Mouse (Mus musculus): ENCODE data around the gene Espn. TPM values are rescaled to one million over a fixed set of nuclear protein-coding genes. Genes with fewer than 3 reads are reported as not detected.

Espn gene
- total RNA-seq, 1 experiment from 2014 or later = 0.89 TPM

DNA sequence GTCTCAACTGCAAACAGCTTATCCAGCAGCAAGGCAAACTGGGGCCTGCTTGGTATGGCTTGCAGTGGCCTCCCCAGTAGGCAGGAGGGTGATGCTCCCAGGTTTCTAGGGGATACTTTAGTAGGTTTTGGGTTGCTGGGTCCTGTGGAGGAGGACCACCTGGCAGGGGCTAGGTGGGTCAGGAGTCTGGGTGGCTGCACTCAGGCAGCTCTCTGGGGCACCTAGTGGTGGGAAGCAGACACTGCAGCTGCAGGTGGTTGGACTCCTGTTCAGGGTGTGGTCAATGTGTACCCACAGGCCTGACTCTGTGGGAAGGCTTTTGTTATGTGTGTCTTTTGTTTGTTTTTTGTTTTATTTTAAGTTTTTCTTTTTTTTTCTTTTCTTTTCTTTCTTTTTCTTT, 17.7 kb downstream of the Espn start:
- peak; percentile 35 to 37; a peak in 2 of 4 replicates for ATAC-seq (replicated peaks in 1 of 2; ENCODE audit: insufficient read depth in 1 of 2, low FRiP score in 2 of 2, low TSS enrichment in 1 of 2, low read depth in 1 of 2, poor library complexity in 2 of 2, severe bottlenecking in 2 of 2)

DNA sequence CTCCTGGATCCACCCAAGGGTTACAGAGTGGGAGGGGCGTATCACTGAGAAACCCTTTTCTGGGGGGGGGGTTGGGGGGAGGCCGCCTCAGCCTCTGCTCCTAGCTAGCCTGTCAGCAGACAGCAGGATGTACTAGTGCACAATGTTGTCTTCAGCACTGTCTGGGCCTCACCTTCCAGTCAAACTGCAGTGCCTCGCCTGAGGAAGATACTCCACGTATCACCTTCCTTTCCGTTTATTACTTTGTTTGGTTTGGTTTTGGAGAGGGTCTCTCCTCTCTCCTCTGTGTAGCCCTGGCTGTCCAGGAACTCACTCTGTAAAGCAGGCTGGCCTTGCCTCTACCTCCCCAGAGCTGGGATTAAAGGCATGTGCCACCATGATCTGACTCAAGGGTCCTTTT, 19.0 kb downstream of the Espn start:
- no peak for ATAC-seq (replicated peaks in 1 of 2; ENCODE audit: insufficient read depth in 1 of 2, low FRiP score in 2 of 2, low TSS enrichment in 1 of 2, low read depth in 1 of 2, poor library complexity in 2 of 2, severe bottlenecking in 2 of 2)

DNA sequence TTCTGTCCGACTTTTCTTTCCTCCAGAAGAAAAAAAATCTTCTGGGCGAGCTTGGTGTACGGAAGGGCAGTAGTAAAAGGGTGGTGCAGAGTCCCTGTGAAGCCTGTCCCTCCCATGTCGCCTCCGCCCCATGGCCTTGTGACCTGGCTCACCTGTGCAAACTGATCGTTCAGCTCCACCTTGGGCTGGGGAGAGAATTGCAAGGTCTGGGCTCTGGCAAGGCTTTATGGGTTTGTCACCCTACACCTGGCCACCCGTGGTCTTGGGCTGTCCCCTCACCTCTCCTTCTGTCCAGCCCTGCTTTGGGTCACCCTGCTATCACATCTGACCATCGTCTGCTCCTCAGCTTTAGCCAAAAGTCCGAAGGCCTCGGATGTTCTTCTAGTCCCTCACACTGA, 19.4 kb downstream of the Espn start:
- no peak for ATAC-seq (replicated peaks in 1 of 2; ENCODE audit: insufficient read depth in 1 of 2, low FRiP score in 2 of 2, low TSS enrichment in 1 of 2, low read depth in 1 of 2, poor library complexity in 2 of 2, severe bottlenecking in 2 of 2)

DNA sequence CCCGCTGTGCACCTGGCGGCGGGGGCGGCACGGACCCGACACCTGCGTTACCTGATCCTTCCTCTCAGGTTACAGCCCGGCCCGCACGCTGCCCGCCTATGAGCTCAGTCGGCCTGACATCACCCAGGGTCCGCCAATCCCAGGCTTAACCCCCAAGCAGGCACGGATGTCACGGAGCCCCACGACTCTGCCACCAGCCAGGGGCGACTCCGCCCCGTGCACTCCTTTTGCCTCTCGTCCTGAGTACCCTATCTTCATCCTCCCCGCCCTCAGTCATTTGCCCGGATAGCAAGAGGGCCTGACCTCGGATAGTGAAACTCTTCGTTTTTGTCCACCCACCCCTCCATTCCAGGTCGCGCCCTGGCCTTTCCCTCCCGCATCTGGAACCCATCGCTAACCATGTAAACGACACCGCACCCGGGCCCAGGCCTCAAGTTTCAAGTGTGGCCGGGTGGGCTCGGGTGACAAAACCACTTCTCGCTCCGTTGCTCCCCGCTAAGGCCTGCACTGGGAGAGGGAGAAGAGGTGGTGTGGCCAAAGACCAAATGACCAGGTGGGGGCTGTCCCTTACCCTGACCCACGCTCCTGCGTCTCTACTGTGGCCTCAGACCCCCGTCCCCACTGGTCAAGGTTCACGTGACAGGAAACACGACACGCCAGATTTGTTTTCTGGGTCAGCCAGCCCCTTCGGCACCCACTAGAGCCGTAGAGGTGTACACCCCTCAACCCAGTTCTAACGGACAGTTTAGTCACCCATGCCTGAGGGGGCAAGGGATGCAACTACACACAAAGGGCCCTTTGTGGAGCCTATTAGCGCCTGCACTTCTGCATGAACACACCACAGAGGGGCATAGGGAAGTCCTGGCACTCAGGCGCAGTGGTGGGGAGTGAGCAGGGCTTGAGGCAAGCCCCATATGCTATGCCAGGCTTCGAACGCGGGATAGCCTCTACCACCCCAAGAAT, 20.1 kb downstream of the Espn start:
- no peak for ATAC-seq (replicated peaks in 1 of 2; ENCODE audit: insufficient read depth in 1 of 2, low FRiP score in 2 of 2, low TSS enrichment in 1 of 2, low read depth in 1 of 2, poor library complexity in 2 of 2, severe bottlenecking in 2 of 2)

DNA sequence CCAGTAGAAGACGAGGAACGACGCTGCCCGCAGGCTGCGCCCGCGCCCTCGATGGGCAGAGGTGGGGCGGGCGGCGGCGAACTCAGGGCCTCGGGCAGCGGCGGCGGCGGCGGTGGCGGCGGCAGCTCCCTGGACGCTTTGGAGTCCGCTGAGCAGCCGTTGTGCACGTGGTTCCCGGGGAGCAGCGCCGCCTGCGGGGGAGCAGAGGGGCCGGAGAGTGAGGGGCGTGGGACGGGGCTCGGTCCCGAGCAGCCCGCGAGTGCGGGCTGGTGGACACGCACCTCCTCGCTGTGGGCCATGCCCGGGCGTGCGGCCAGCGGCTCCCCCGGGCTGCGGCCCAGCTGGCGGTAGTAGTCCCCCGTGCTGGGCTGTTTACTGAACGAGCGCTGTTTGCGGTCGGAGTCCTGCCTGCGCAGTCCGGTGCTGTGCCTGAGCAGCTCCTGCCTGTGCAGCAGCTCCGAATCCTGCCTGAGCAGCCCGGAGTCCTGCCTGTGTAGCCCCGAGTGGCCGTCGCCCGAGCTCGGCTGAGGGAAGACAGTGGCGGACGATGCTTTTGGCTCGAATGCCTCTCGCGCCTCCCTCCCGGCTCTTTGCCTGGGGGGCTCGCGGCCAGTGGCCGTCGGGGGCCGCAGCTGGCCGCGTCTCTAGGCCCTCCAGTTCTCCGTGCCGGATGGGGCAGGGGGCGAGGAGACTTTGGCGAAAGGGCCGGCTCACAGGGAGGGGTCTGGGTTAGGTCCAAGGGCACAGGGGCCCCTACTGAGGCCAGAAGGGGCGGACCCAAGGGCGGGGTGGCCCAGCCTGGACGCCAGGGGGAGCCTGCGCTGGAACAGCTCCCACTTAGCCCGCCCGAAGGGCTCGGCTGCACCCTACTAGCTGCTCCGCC, 21.2 kb downstream of the Espn start:
- peak; percentile 46 to 51; a peak in 2 of 4 replicates for ATAC-seq (replicated peaks in 1 of 2; ENCODE audit: insufficient read depth in 1 of 2, low FRiP score in 2 of 2, low TSS enrichment in 1 of 2, low read depth in 1 of 2, poor library complexity in 2 of 2, severe bottlenecking in 2 of 2)

DNA sequence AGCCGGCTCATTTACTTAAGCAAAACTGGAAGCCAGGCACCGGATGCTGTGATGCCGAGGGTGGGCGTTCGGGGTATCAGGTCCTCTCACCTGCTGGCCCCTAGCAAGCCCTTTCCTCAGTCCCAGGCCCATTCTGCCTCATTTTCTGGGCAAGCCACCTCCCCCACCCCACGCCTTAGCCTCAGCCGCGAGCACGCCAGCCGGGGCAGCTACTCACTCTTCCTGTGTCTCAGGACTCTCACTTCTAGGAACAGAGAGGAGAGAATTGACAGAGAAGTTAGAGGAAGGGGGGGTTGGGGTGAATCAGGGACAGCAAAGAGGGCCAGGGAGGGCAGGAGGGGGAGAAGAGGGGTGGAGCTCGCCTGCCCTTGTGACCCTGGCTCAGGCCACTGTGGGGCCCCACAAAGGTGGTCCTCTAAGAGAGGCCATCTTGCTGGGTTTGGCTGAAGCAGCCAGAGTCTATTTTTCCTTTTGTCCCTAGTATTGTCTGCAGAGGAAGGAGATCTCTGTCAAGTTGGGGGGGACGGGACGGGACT, 22.7 kb downstream of the Espn start:
- no peak for ATAC-seq (replicated peaks in 1 of 2; ENCODE audit: insufficient read depth in 1 of 2, low FRiP score in 2 of 2, low TSS enrichment in 1 of 2, low read depth in 1 of 2, poor library complexity in 2 of 2, severe bottlenecking in 2 of 2)

DNA sequence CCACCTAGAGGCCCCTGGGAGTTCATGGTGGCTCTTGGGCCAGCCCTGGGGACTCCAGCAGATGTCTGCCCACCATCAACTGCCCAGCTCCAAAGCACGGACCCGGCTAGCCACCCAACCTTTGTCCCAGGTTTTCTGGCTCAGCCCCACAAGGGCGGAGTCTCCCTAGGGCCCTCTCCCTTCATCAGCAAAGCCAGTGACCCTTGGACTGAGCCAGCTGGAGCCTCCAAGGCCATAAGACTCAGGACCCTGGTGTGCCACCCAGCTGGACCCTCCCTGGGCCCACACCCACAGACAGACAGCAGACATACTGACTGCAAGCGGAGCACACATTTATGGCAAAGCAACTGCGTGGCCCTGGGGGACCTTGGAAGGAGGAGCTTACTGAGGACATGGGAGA, 23.4 kb downstream of the Espn start:
- ATAC-seq (replicated peaks in 1 of 2; ENCODE audit: insufficient read depth in 1 of 2, low FRiP score in 2 of 2, low TSS enrichment in 1 of 2, low read depth in 1 of 2, poor library complexity in 2 of 2, severe bottlenecking in 2 of 2) = no peak

DNA sequence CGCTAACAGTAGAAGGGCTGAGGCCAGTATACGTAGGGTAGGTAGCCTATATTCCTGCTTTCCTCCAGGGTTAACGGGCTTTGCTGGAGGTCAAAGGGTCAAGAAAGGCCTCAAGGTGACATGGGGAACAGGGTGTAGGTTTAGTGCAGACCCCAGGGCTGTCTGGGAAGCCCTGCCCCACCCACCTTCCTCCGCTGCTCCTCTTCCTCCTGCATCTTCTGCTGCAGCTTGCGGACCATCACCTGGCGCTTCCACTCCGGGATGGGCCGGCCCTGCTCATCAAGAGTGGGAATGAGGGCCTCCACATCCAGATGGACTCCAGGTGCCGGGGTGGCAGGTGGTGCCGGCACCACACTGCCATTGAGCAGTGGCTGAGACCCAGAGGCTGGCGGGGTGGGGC, 24.3 kb downstream of the Espn start:
- no peak for ATAC-seq (replicated peaks in 1 of 2; ENCODE audit: insufficient read depth in 1 of 2, low FRiP score in 2 of 2, low TSS enrichment in 1 of 2, low read depth in 1 of 2, poor library complexity in 2 of 2, severe bottlenecking in 2 of 2)

DNA sequence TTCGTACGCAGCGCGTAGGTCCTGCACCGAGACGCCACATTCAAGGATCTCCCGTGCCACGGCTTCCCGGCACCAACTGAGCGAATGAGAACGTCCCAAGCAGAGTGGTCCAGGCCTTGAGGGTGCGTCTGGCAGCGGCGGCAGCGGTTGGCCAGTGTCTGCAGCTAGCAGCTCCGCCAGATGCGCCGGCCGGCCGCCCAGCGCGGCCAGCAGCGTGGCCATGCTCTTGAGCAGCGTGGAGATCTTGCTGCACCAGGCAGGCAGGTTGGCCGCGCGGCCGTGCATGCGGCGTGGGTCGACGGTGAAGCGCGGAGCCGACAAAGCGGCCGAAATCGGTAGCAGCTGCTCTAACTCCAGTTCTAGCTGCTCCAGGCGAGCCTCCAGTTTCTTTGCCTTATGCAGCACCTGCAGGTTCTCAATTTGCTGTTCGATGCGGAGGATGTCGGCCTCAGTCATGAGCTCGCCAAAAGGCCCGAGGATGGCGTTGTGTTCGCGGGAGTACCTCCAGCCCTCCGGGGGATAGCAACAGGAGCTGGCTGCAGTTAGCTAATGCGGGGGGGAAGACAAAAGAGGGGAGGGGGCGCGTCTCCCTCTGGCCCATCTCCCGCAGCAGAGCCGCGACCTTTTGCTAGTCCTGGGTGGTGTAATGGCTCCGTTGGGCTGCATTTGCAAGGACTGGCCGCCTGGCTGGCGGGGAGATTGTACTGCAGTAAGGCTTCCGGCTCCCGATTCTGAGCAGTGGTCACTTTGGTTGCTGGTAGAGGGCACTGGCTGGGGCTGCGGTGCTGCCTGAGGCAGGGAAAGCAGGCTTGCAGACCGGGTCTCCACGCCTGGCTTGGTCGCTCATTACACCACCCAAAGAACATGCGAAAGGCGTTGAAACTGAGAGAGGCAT, 25.9 kb downstream of the Espn start:
- no peak for ATAC-seq (replicated peaks in 1 of 2; ENCODE audit: insufficient read depth in 1 of 2, low FRiP score in 2 of 2, low TSS enrichment in 1 of 2, low read depth in 1 of 2, poor library complexity in 2 of 2, severe bottlenecking in 2 of 2)

DNA sequence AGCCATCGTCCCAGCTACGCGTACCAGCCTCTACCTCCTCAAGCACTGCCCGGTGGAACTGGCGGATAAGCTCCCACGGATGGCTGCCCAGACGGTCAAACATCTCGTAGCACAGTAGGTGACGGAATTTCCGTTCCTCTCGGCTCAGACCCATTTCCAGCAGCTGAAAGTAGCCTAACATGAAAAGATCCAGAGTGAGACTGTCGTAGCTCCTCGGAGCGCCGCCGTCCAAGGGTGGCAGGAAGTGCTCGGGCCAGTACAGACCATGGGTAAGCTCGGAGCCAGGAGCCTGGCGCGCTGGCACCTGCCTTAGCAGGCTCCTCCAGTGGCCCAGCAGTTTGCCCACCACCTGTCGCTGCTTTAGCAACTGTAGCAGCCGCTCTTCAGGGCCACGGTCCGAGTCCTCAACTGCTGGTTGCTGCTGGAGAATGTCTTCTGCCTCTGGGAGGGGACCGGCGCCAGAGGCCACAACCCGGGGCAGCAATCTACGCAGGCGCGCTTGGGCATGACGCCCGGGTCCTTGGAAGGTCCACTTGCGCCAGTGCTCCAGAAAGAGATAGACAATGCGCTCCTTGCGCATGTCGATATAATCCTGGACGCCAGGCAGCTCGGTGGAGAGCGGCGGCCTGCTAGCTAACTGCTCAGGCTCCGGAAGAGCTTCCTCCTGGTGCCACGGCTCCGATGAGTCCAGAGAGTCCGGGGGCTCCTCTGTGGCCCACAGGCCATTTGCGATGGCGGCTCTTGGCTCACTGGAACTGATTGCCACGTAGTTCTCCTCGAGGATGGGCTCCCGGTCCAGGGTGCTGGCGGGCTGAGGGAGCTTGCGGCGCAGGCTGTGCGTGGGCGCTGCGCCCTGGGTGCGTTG, 26.8 kb downstream of the Espn start:
- peak in 1 of 2 experiments; percentile 6; a peak in 1 of 4 replicates for ATAC-seq (replicated peaks in 1 of 2; ENCODE audit: insufficient read depth in 1 of 2, low FRiP score in 2 of 2, low TSS enrichment in 1 of 2, low read depth in 1 of 2, poor library complexity in 2 of 2, severe bottlenecking in 2 of 2)

DNA sequence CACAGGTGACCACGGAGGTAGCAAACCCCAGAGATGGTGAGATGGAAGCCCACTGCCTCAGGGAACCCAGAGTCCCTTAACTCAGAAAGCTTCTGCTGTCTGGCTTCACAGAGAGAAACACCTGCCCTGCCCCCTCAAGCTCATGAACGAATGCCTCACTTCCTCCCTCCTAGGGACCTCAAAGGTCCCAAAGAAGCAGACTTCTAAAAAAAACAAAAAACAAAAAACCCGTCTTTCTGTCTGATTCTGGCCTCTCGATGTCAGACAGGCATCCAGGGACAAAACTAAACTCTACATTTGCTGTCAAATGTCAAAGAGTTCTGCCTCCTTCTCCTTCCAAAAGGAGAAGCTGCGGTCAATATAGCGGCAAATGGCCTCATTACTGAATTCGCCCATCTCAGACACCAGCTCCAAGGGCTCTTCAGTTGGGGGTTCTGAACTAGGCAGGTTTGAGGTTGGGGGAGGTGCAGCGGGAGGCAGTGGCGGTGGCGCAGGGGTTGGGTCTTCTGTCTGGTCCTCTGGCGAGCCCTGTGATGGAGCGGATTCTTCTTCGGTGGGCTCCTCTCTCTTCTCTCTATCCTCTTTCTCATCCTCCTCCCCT, 27.7 kb downstream of the Espn start:
- peak; percentile 33 to 48 for ATAC-seq (replicated peaks in 1 of 2; ENCODE audit: insufficient read depth in 1 of 2, low FRiP score in 2 of 2, low TSS enrichment in 1 of 2, low read depth in 1 of 2, poor library complexity in 2 of 2, severe bottlenecking in 2 of 2)

DNA sequence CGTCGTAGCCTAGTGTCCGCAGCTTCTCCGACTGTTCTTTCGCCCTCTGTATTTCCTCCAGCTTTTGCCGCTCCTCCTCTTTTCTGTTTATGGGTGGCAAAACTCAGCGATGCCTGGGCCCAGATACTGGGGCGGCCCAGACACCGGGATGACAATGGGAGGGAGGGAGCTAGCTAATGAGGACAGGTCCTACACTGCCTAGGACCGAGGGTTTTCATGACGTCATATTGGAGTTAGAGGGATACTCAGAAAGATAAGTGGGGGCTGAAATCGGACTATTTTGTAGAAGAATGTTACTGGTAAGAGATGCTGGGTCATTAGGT, 31.0 kb downstream of the Espn start:
- no peak for ATAC-seq (replicated peaks in 1 of 2; ENCODE audit: insufficient read depth in 1 of 2, low FRiP score in 2 of 2, low TSS enrichment in 1 of 2, low read depth in 1 of 2, poor library complexity in 2 of 2, severe bottlenecking in 2 of 2)

DNA sequence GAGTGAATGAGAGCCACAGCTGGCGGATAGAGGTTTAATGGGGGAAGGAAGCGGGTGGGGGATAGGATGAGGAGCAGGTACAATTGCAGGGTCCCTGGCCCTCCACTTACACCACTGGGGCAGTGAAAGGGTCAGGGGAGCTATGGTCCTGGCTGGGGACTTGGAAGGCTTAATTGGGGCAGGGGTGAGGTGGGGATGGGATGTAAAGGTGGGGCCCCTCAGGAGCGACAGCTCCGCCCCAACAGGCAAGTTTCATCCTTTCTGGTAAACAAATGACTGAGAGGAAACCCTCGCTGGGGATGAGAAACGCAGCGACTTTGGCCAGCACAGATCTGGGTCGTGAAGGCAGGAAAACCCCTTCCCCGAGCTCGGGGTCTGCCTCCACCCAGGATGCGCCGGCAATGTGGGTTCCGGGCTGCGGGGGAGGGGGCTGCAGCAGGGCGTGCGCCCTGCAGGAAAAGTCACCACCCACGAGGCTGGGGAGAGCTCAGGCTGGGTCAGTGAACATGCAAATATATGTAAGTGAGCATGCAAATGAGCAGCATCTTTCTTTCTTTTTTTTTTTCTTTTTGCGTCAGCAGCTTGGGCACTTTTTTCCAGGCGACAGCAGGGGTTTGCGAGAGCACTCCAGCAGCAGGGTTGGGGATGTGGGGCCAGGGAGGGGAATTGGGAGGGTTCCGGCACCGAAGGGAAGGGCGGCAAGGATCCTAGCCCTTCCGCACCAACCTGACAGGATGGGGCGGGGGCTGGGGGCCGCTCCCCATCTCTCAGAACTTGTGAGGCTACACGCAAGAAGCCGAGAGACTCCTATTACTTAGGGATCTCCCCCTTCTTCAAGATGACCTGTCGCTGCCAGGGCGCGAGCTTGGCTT, 31.6 kb downstream of the Espn start:
- no peak for ATAC-seq (replicated peaks in 1 of 2; ENCODE audit: insufficient read depth in 1 of 2, low FRiP score in 2 of 2, low TSS enrichment in 1 of 2, low read depth in 1 of 2, poor library complexity in 2 of 2, severe bottlenecking in 2 of 2)

DNA sequence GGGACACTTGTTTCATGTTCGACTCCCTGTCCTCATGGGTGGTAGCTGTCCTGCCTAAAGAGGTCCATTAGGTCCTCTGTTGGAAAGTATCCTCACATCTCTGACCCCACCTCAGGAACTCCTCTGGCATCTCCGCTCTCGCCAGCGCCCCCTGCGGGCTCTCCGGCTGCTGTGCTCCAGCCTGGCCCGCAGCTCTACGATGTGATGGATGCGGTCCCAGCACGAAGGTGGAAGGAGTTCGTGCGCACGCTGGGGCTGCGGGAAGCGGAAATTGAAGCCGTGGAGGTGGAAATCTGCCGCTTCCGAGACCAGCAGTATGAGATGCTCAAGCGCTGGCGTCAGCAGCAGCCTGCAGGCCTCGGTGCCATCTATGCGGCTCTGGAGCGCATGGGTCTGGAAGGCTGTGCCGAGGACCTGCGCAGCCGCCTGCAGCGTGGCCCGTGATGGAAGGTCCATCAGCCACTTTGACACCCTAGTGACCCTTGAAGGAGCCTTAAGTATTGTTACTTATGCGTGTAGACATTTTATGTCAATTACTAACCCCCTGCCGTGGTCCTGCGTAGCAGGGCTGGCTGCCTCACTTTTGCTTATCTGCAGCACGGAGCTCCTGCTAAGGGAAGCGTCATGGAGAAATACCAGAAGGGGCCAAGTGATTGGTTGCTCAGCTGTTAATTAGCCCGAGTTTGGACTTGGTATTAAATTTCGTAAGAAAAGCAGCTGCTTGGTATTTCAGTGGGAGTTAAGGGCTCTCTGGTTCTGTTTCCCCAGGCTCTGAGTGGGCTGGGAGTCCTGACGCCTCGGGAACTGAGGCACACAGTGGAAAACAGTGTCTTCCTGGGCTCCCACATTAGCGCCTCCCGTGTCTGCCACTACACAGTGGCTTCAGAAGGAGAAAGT, 32.5 kb downstream of the Espn start:
- no peak for ATAC-seq (replicated peaks in 1 of 2; ENCODE audit: insufficient read depth in 1 of 2, low FRiP score in 2 of 2, low TSS enrichment in 1 of 2, low read depth in 1 of 2, poor library complexity in 2 of 2, severe bottlenecking in 2 of 2)
